Mouse (Mus musculus) intestine, postnatal 0 days (tissue): ENCODE measurements around the gene Gm8126. TPM values are rescaled to one million over a fixed set of nuclear protein-coding genes. Genes with fewer than 3 reads are reported as not detected.
"Not testable (repeated sequence)": the region's sequence is repeated elsewhere in the genome, so short reads cannot be mapped to it uniquely, and the experiment has no call there.

ENCODE experiments used
- ATAC-seq: fragments of 200-750 bp; cut with Nextera tagmentation; 2 replicates; pipeline ENCODE4 v1.8.0; 2017; ENCODE audit warnings: mild to moderate bottlenecking, moderate TSS enrichment, moderate library complexity
- H3K27ac ChIP-seq: fragments of 300-500 bp; sonication (generic); 2 replicates; pipeline ENCODE4 v1.5.1; 2014; ENCODE audit warnings: mild to moderate bottlenecking, low read depth, low read length, moderate library complexity
- H3K27me3 ChIP-seq: fragments of 300-500 bp; sonication (generic); replicated peaks from 2 replicates; pipeline ENCODE4 v1.6.1; 2014; ENCODE audit warnings: low read length, mixed read lengths; ENCODE audit not compliant: control insufficient read depth, insufficient read depth
- H3K36me3 ChIP-seq: fragments of 300-500 bp; sonication (generic); 2 replicates; pipeline ENCODE4 v1.6.1; 2014; ENCODE audit warnings: mild to moderate bottlenecking, moderate library complexity; ENCODE audit not compliant: control insufficient read depth, insufficient read depth
- H3K4me1 ChIP-seq: fragments of 300-500 bp; sonication (generic); replicated peaks from 2 replicates; pipeline ENCODE4 v1.6.1; 2014; ENCODE audit warnings: antibody characterized with exemption, low read length, mixed read lengths; ENCODE audit not compliant: control insufficient read depth, insufficient read depth
- H3K4me2 ChIP-seq: fragments of 300-500 bp; sonication (generic); replicated peaks from 2 replicates; pipeline ENCODE4 v1.6.1; 2014; ENCODE audit warnings: low read depth, mild to moderate bottlenecking, moderate library complexity
- H3K4me3 ChIP-seq: fragments of 300-500 bp; sonication (generic); 2 replicates; pipeline ENCODE4 v1.5.1; 2014; ENCODE audit warnings: low read depth, low read length
- H3K9ac ChIP-seq: fragments of 300-500 bp; sonication (generic); 2 replicates; pipeline ENCODE4 v1.6.1; 2014; ENCODE audit warnings: mild to moderate bottlenecking, low read depth, low read length
- H3K9me3 ChIP-seq: fragments of 300-500 bp; sonication (generic); 2 replicates; pipeline ENCODE4 v1.6.1; 2016; ENCODE audit warnings: mixed run types; ENCODE audit not compliant: control insufficient read depth
- WGBS: fragments of 180-500 bp; shearing (Covaris S2); extraction: QIAGEN DNeasy Blood & Tissue Kit; methylation state at CpG from one replicate; pipeline ENCODE4 v1.1.7; 2014; 5-methylcytosine and 5-hydroxymethylcytosine counted together
- polyA plus RNA-seq: library from polyadenylated mRNA; unstranded; fragments of >200 nt; fragmentation: Nextera tagmentation; extraction: Ambion mirVana; gene quantifications from 2 replicates; pipeline ENCODE4 v1.2.1, GENCODE M21; 2015

Gm8126 gene
- polyA plus RNA-seq, 1 experiment from 2014 or later: not detected

DNA sequence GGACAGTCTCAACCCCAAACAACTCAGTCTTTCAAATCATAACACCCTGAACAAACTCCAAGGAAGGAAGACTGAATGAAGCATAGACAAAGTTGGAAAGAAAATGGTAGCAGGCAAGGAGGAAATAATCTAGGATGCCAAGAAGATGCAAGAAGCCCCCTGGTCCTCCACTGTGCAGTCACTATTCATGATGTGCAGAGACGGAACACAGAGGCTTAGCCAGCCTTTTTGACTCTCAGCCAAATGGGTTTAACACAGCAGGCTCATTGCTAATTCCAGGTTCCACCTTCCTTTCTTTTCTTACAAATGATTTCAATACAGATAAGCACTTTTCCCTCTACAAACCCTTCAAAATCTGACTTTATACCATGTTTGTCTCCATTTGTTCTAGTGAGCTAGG, 14.7 kb downstream of the Gm8126 start:
- WGBS: 71% methylated on average over 1 of the region's 1 CpGs
- not testable (repeated sequence) for ATAC-seq

DNA sequence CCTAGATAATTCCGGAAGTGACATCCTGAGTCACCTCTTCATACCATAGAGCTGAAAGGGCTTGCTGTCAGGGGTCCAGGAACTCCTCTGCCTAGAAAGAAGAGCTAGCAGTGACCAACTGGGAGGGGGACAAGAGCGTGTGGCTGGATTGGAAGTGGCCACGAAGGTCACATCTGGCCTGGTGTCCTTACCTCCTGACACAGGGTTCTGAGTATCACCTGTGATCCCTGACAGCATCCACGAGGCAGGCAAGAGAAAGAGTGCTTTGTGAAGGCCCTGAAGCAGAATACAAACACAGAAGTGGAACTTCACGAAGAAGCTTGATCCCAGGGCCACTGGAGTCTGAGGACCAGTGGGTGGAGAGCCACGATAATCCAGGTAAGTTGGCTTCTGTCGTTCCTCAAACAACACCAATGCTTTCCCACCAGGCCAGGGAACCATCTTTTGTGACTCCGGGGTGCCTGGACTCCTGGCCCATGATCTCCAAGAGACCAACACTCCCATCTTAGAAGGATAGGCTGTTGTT, 16.6 kb downstream of the Gm8126 start, which contains the start of gene Gm9732:
TSS of gene Gm9732 (plus strand) at position 51 of the 526 bp plus-strand sequence.
- not testable (repeated sequence) for H3K9ac ChIP-seq, H3K4me1 ChIP-seq, H3K27me3 ChIP-seq, ATAC-seq, H3K9me3 ChIP-seq, H3K36me3 ChIP-seq, H3K27ac ChIP-seq, H3K4me2 ChIP-seq, H3K4me3 ChIP-seq
- WGBS: 77% methylated on average over 8 of the region's 8 CpGs

More for the DNA sequence above, 14.7 kb downstream of the Gm8126 start:
- H3K9ac ChIP-seq, H3K27me3 ChIP-seq, H3K27ac ChIP-seq, H3K4me2 ChIP-seq, H3K4me3 ChIP-seq, H3K9me3 ChIP-seq, H3K36me3 ChIP-seq, H3K4me1 ChIP-seq: not testable (repeated sequence)

DNA sequence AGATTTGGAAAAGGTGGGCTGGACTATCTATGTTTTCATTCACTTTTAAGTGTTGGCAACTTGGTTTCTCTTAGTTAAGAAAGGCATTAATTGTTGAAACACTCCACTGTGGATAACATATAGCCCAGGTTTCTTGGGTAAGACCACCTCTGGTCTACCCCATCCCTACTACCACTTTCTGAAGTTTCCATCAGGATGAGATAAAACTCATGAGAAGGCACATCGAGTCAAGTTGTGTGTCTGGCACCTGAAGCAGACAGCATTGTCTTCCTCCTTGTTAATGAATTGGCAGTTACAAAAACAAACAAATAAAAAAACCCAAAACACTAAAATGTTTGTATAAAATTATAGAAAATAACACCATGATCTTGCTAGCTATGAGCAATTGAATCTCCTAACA, 17.3 kb downstream of the Gm8126 start:
- not testable (repeated sequence) for H3K4me2 ChIP-seq, H3K9me3 ChIP-seq, H3K27ac ChIP-seq, H3K9ac ChIP-seq, ATAC-seq, H3K36me3 ChIP-seq, H3K27me3 ChIP-seq, H3K4me3 ChIP-seq, H3K4me1 ChIP-seq
- WGBS: 87% methylated on average over 1 of the region's 1 CpGs

DNA sequence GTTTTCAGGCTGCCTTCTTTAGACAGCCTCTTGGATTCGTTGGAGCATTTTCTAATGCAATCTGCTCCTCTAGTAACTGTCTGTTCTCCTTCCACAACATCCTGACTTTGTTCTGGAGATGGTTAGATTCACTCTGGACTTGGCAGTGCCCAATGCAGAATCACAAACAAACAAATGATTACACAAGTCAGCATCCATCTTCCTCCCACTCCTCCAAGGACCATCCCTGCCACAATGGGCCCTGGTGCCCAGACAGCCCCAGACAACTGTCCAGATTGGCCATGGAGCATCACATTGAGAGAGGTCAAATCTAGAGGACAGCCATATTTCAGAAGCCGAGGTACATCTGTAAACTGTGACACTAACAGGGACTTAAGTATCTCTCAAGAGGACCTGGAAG, 19.0 kb downstream of the Gm8126 start:
- H3K4me1 ChIP-seq, H3K4me2 ChIP-seq, H3K9me3 ChIP-seq, H3K27ac ChIP-seq, H3K4me3 ChIP-seq, H3K27me3 ChIP-seq, ATAC-seq, H3K36me3 ChIP-seq, H3K9ac ChIP-seq: not testable (repeated sequence)
- WGBS: 64% methylated on average over 2 of the region's 2 CpGs

DNA sequence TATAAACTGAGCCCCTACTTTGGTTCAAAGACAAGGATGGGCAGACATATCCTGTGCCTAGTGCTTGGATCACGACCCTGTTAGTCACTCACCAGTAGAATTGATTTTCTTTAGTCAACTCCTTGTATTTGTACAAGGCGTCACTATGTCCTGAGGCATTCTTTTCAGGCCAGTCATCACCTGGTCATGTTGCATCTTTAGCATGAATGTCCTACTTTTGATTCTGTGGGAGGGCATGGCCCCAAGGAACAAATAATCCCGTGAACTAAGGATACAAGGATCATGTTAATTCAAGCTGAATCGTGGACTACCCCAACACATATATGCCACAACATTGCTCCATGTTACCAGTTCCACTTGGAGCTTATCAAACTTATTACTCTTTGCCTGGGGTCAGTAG, 19.7 kb downstream of the Gm8126 start:
- H3K27ac ChIP-seq, H3K9ac ChIP-seq, H3K36me3 ChIP-seq, ATAC-seq, H3K4me3 ChIP-seq, H3K4me2 ChIP-seq, H3K9me3 ChIP-seq, H3K27me3 ChIP-seq, H3K4me1 ChIP-seq: not testable (repeated sequence)
- 53% methylated on average over 4 of the region's 4 CpGs for WGBS

DNA sequence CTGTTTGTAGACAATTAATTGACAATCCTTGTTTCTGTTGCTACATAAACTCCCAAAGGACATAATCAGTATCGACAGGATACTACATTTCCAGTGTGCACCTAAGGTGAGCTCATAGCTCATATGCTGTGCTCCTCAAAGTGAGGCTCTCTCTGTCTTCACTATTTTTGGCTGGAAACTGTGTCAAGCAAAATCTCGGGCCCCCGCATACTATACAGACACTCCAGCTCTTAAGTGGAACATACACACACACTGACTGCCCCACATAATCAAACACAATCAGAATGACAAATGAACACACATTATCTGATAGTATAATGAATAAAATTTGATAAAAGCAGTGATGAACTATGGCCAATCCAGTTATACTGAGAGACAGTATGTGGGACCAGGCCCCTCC, 20.2 kb downstream of the Gm8126 start:
- not testable (repeated sequence) for H3K4me1 ChIP-seq
- WGBS: 89% methylated on average over 3 of the region's 3 CpGs

DNA sequence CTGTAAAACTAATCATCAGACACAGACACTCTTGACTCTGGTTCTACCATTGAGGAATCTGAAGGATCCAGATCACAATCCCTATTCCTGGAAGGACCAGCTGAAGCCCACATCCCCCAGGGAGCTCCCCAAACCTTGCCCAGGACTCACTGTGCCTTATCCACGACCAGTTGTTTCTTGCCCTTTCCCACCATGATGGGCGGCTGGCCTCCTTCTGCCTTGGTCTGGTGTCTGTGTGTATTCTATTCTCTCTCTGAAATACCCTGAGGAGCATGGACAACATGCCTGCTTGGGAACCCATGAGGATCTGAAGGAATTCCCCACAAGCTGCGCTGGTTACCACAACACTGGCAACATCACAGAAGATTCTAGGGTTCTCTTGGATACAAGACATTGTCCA, 35.1 kb downstream of the Gm8126 start, which contains the start of gene Gm8127:
TSS of gene Gm8127 (minus strand) at position 330 of the 400 bp plus-strand sequence.
- H3K36me3 ChIP-seq, H3K27me3 ChIP-seq, H3K27ac ChIP-seq, H3K4me1 ChIP-seq, H3K4me2 ChIP-seq, H3K4me3 ChIP-seq, H3K9me3 ChIP-seq, ATAC-seq, H3K9ac ChIP-seq: not testable (repeated sequence)
- WGBS: 77% methylated on average over 3 of the region's 3 CpGs

More for the DNA sequence above, 20.2 kb downstream of the Gm8126 start:
- not testable (repeated sequence) for H3K4me3 ChIP-seq, H3K27ac ChIP-seq, H3K9ac ChIP-seq, H3K9me3 ChIP-seq, ATAC-seq, H3K4me2 ChIP-seq, H3K27me3 ChIP-seq, H3K36me3 ChIP-seq

Other genes with a start within 250 kb of the Gm8126 start
- not detected in 2 replicates for gene Gm10376, start 243.0 kb upstream of the Gm8126 start, polyA plus RNA-seq
- not detected in 2 replicates for gene Gm8094, start 182.0 kb upstream of the Gm8126 start, polyA plus RNA-seq
- not detected in 2 replicates for gene Gm8104, start 158.0 kb upstream of the Gm8126 start, polyA plus RNA-seq
- gene Gm7233, start 78.8 kb upstream of the Gm8126 start, polyA plus RNA-seq: not detected in 2 replicates
- gene Gm8122, start 23.3 kb upstream of the Gm8126 start, polyA plus RNA-seq: not detected in 2 replicates
- not detected in 2 replicates for gene Gm9732, start 16.4 kb downstream of the Gm8126 start, polyA plus RNA-seq
- gene Gm8127, start 35.2 kb downstream of the Gm8126 start, polyA plus RNA-seq: not detected in 2 replicates
- gene 1700001F09Rik, start 89.2 kb downstream of the Gm8126 start, polyA plus RNA-seq: not detected in 2 replicates
- gene Gm8138, start 157.7 kb downstream of the Gm8126 start, polyA plus RNA-seq: not detected in 2 replicates